Mouse (Mus musculus) megakaryocyte, embryonic 14.5 days (primary cell): ENCODE data around the gene Gm20388.

Source experiments
- FLI1 ChIP-seq: IDR thresholded peaks from 2 replicates; pipeline ENCODE4 v1.6.1; 2012; ENCODE audit warnings: low read length, inconsistent platforms, mixed read lengths
- GATA1 ChIP-seq: IDR thresholded peaks from 3 replicates; pipeline ENCODE4 v1.6.1; 2012; ENCODE audit warnings: mixed read lengths, low read length, inconsistent platforms, borderline replicate concordance

DNA sequence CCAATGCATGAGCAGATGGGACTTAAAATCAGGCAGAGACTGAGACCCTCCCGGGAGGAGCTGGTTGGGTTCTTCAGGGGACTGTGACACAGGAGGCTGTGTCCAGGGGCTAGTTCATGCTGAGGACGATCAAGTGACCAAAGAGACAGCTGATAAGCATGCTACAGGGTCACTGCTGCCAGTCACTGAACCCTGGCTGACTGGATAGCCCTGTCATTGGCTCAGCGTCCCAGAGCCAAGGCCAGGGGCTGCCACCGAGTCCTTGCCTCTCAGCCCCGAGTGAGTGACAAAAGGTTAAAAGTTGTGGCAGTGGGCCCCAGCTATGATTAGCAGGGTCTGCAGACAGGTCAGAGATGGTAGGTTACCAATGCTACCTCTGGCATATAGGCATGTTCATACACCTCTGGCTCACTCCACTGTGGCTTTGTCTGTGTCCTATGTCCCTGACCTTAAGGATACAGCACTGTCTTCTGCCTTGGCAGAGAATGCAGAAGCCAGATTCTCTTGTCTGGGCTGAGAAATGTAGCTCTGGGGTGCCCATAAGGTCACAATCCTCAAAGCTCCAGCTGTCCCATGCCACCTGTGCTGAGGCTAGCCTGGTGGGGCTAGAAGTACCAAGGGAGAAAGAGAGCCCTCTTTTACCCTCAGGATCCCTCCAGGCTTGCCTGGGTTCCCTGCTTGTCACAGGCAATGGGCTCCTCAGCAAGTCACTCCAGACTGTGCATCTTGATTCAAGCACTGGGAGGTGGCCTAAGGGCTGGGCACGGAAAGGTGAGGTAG, 2733.7 kb downstream of the Gm20388 start:
- no peak for TF ChIP-seq FLI1
- no peak for TF ChIP-seq GATA1
